Mouse (Mus musculus): ENCODE results near the gene Plk5.

- TF ChIP-seq POLR2A (IDR thresholded peaks at IDR 0.05; ENCODE audit: low read depth, low read length) = no peak
- TF ChIP-seq CTCF (IDR thresholded peaks at IDR 0.05; ENCODE audit: extremely low read depth, insufficient read depth, insufficient read length, insufficient replicate concordance) = no peak
Measured at GRCm38 (mm10) chr10:80341026-80341425, 15.2 kb upstream of the Plk5 start.
